Mouse (Mus musculus): ENCODE results near the gene Mast4. TPM values are rescaled to one million over a fixed set of nuclear protein-coding genes. Genes with fewer than 3 reads are reported as not detected.

The Mast4 gene
- total and polyA plus RNA-seq, 3 experiments = 0.99 to 7.4 (median 6.1) TPM

DNA sequence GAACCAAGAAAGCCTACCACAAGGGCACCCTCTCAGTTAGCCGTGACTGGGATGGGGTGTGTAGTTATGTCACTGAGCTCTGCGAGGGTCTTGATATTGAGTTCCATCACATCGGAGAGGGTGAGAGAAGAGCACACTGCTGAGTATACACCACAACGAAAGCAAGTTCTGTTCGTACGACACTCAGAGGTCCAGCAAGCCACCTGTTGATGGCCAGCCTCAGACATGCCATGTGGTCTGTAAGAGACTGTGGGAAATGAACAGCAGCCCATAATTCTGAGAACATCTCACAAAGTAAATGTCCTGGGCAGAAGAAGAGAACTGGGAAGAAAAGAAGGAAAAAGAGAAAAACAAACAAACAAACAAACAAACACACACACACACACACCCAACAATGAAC, 255.5 kb downstream of the Mast4 start:
- no peaks in the 10 kb centered on the region for H3K9me3 ChIP-seq (replicated peaks; ENCODE audit: low read length)
- no peak overlapping the region for H3K4me3 ChIP-seq (replicated peaks in 1 of 3; ENCODE audit: low read depth in 2 of 3, low read length in 2 of 3, poor library complexity in 1 of 3)
- H3K4me2 ChIP-seq (ENCODE audit: insufficient read depth, low read depth, poor library complexity, severe bottlenecking) = no peak overlapping the region
- in situ Hi-C loops (cut with MboI; ENCODE audit: low pct_ligation_motif_present, low pct_unique_long_range_greater_than_20kb, low sequenced_read_pairs) (no loop called here), dilution Hi-C loops (cut with MboI; ENCODE audit: extremely low pct_ligation_motif_present, extremely low pct_unique_long_range_greater_than_20kb, low sequenced_read_pairs) (no loop called here)
- no peaks in the 10 kb centered on the region for H3K36me3 ChIP-seq (replicated peaks in 1 of 2; ENCODE audit: control insufficient read depth in 1 of 2, insufficient read depth in 1 of 2, low read length in 1 of 2)
- peaks cover 0 to 8% of the 10 kb centered on the region in 2 experiments; a peak in 1 of 4 replicates for H3K4me1 ChIP-seq (ENCODE audit: control insufficient read depth in 1 of 2, insufficient read depth in 2 of 2)
- H3K27ac ChIP-seq (ENCODE audit: insufficient read depth, low read depth) = no peak overlapping the region
- no peak overlapping the region for H3K9ac ChIP-seq (ENCODE audit: insufficient read depth, low read depth)
- no peaks in the 10 kb centered on the region for H3K27me3 ChIP-seq (replicated peaks)
- no peak for TF ChIP-seq PAX5 (IDR thresholded peaks at IDR 0.05; ENCODE audit: low read length)
- no peak for TF ChIP-seq POLR2A (IDR thresholded peaks at IDR 0.05; ENCODE audit: low read depth, low read length)
- no peak for TF ChIP-seq SMC3 (IDR thresholded peaks at IDR 0.05; ENCODE audit: low read depth, low read length)
- no peaks in the 10 kb centered on the region for H3K79me2 ChIP-seq (replicated peaks; ENCODE audit: control insufficient read depth, extremely low read depth, insufficient read depth, poor library complexity, severe bottlenecking)
- DNase-seq (ENCODE audit: extremely low read depth) = no peak

DNA sequence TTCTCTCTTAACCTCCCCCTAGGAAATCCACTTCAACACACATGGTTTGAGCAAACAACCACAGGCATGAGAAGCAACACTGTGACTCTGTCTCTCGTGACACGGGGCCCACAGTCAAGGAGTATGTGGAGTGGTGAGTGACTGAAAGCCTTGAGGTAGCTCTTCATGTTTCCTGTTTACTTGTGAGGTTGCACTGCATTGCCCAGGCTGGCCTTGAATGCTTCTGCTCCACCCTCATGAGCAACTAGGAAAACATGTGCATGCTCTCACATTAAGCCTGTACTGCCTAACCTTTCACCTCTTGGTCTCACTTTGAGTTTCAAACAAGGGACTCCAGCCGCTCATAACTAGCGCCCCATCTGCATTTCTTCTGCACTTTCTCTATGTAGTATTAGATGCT, 260.8 kb downstream of the Mast4 start:
- Histone ChIP-seq H3K4me1 (ENCODE audit: control insufficient read depth in 1 of 2, insufficient read depth in 2 of 2) (no peaks in the 10 kb centered on the region), H3K27ac (ENCODE audit: insufficient read depth, low read depth) (no peak overlapping the region), H3K4me3 (replicated peaks in 1 of 3; ENCODE audit: low read depth in 2 of 3, low read length in 2 of 3, poor library complexity in 1 of 3) (no peak overlapping the region), H3K27me3 (replicated peaks) (no peaks in the 10 kb centered on the region), H3K36me3 (replicated peaks in 1 of 2; ENCODE audit: control insufficient read depth in 1 of 2, insufficient read depth in 1 of 2, low read length in 1 of 2) (no peaks in the 10 kb centered on the region), H3K9me3 (replicated peaks; ENCODE audit: low read length) (no peaks in the 10 kb centered on the region), H3K79me2 (replicated peaks; ENCODE audit: control insufficient read depth, extremely low read depth, insufficient read depth, poor library complexity, severe bottlenecking) (no peaks in the 10 kb centered on the region), H3K9ac (ENCODE audit: insufficient read depth, low read depth) (no peak overlapping the region), H3K4me2 (ENCODE audit: insufficient read depth, low read depth, poor library complexity, severe bottlenecking) (no peak overlapping the region)
- dilution Hi-C loops (cut with MboI; ENCODE audit: extremely low pct_ligation_motif_present, extremely low pct_unique_long_range_greater_than_20kb, low sequenced_read_pairs) = no loop called here
- TF ChIP-seq ETS1 (conservative IDR thresholded peaks at IDR 0.05; ENCODE audit: low read depth, low read length) = no peak
- no peak for TF ChIP-seq NELFE (IDR thresholded peaks at IDR 0.05; ENCODE audit: low read depth, low read length)
- no peak for TF ChIP-seq RCOR1 (conservative IDR thresholded peaks at IDR 0.05; ENCODE audit: low read depth, low read length)
- no peak for TF ChIP-seq UBTF (IDR thresholded peaks at IDR 0.05; ENCODE audit: low read depth, low read length)
- TF ChIP-seq GABPA (IDR thresholded peaks at IDR 0.05; ENCODE audit: insufficient replicate concordance, low read depth, low read length) = no peak
- TF ChIP-seq CHD1 (IDR thresholded peaks at IDR 0.05; ENCODE audit: low read depth, low read length) = no peak
- no peak for TF ChIP-seq MEF2A (IDR thresholded peaks at IDR 0.05; ENCODE audit: borderline replicate concordance, low read depth, low read length)
- TF ChIP-seq MXI1 (IDR thresholded peaks at IDR 0.05; ENCODE audit: low read depth, low read length) = no peak
- TF ChIP-seq ZKSCAN1 (IDR thresholded peaks at IDR 0.05; ENCODE audit: borderline replicate concordance, low read depth, low read length) = no peak
- no peak for TF ChIP-seq TCF12 (IDR thresholded peaks at IDR 0.05; ENCODE audit: low read depth, low read length)
- TF ChIP-seq HCFC1 (IDR thresholded peaks at IDR 0.05; ENCODE audit: low read depth, low read length) = no peak
- TF ChIP-seq SIN3A (IDR thresholded peaks at IDR 0.05; ENCODE audit: low read length) = no peak
- no peak for TF ChIP-seq USF2 (conservative IDR thresholded peaks at IDR 0.05; ENCODE audit: low read depth, low read length)
- no peak for TF ChIP-seq ZNF384 (IDR thresholded peaks at IDR 0.05; ENCODE audit: low read depth, low read length)
- TF ChIP-seq SMC3 (IDR thresholded peaks at IDR 0.05; ENCODE audit: low read depth, low read length) = no peak
- no peak for TF ChIP-seq RAD21 (IDR thresholded peaks at IDR 0.05; ENCODE audit: low read depth, low read length)
- no peak for TF ChIP-seq NRF1 (IDR thresholded peaks at IDR 0.05; ENCODE audit: low read depth, low read length)
- TF ChIP-seq E2F4 (IDR thresholded peaks at IDR 0.05; ENCODE audit: insufficient replicate concordance, low read depth, low read length) = no peak
- in situ Hi-C loops (cut with MboI; ENCODE audit: low pct_ligation_motif_present, low pct_unique_long_range_greater_than_20kb, low sequenced_read_pairs) = no loop called here
- no peak for DNase-seq (ENCODE audit: extremely low read depth)

All from CH12.LX (cell line).